Mouse (Mus musculus) myocyte (in vitro differentiated cells): ENCODE measurements around the gene Sppl3. TPM values are rescaled to one million over a fixed set of nuclear protein-coding genes. Genes with fewer than 3 reads are reported as not detected.

Source experiments
- H3K27me3 ChIP-seq: one replicate; pipeline ENCODE4 v1.6.1; 2011; ENCODE audit not compliant: control insufficient read depth, insufficient read depth, insufficient read length
- H3K36me3 ChIP-seq: one replicate; pipeline ENCODE4 v1.6.1; 2011; ENCODE audit not compliant: control insufficient read depth, insufficient read depth
- H3K4me2 ChIP-seq: one replicate; pipeline ENCODE4 v1.6.1; 2011; ENCODE audit warnings: low read depth, control low read depth
- H3K4me3 ChIP-seq: one replicate; pipeline ENCODE4 v1.5.1; 2011; ENCODE audit warnings: mild to moderate bottlenecking, control low read depth, moderate library complexity
- H3K79me2 ChIP-seq: one replicate; pipeline ENCODE4 v1.6.1; 2011; ENCODE audit not compliant: control insufficient read depth, insufficient read depth
- H3ac ChIP-seq: one replicate; pipeline ENCODE4 v1.6.1; 2011; ENCODE audit not compliant: control insufficient read depth, insufficient read length
- CEBPB ChIP-seq: IDR thresholded peaks from 2 replicates; pipeline ENCODE4 v1.6.1; 2011; ENCODE audit warnings: mild to moderate bottlenecking, moderate library complexity; ENCODE audit not compliant: poor library complexity, insufficient read depth, severe bottlenecking
- E2F4 ChIP-seq: IDR thresholded peaks from one replicate; pipeline ENCODE4 v1.6.1; 2011; ENCODE audit warnings: mild to moderate bottlenecking, control low read depth, moderate library complexity; ENCODE audit not compliant: insufficient read depth
- MAX ChIP-seq: IDR thresholded peaks from one replicate; pipeline ENCODE4 v1.6.1; 2011; ENCODE audit warnings: low read depth, mild to moderate bottlenecking, control low read depth
- MYOD1 ChIP-seq, 3 experiments: IDR thresholded peaks; one replicate each; pipeline ENCODE4 v1.6.1; 2011; ENCODE audit warnings: control low read depth in 2 of 3, low read depth in 2 of 3, mild to moderate bottlenecking in 2 of 3, moderate library complexity in 1 of 3; ENCODE audit not compliant: insufficient read length in 2 of 3, control insufficient read depth in 1 of 3
- MYOG ChIP-seq, 3 experiments: IDR thresholded peaks; one replicate each; pipeline ENCODE4 v1.6.1; 2011; ENCODE audit warnings: control low read depth in 2 of 3, low read depth in 2 of 3, mild to moderate bottlenecking in 2 of 3; ENCODE audit not compliant: insufficient read length in 2 of 3, control insufficient read depth in 1 of 3, insufficient read depth in 1 of 3
- POLR2A ChIP-seq: IDR thresholded peaks from one replicate; pipeline ENCODE4 v1.6.1; 2011; ENCODE audit warnings: low read depth, mild to moderate bottlenecking, control low read depth, moderate library complexity; ENCODE audit not compliant: insufficient read length
- POLR2AphosphoS2 ChIP-seq: IDR thresholded peaks from one replicate; pipeline ENCODE4 v1.6.1; 2011; ENCODE audit warnings: low read depth, control low read depth; ENCODE audit not compliant: insufficient read length
- REST ChIP-seq: IDR thresholded peaks from one replicate; pipeline ENCODE4 v1.6.1; 2011; ENCODE audit warnings: mild to moderate bottlenecking, control low read depth, moderate library complexity; ENCODE audit not compliant: insufficient read depth, insufficient read length
- SRF ChIP-seq: IDR thresholded peaks from one replicate; pipeline ENCODE4 v1.6.1; 2011; ENCODE audit warnings: low read depth; ENCODE audit not compliant: control insufficient read depth, insufficient read length
- TCF12 ChIP-seq: IDR thresholded peaks from one replicate; pipeline ENCODE4 v1.6.1; 2011; ENCODE audit warnings: mild to moderate bottlenecking, control low read depth; ENCODE audit not compliant: poor library complexity, insufficient read depth, severe bottlenecking
- TCF3 ChIP-seq: IDR thresholded peaks from one replicate; pipeline ENCODE4 v1.6.1; 2011; ENCODE audit warnings: low read depth, control low read depth; ENCODE audit not compliant: insufficient read length
- USF1 ChIP-seq: IDR thresholded peaks from one replicate; pipeline ENCODE4 v1.6.1; 2011; ENCODE audit warnings: low read depth, mild to moderate bottlenecking, control low read depth, moderate library complexity
- polyA plus RNA-seq: library from polyadenylated mRNA; unstranded; fragments of >200 nt; fragmentation: generic; extraction: Trizol; gene quantifications from one replicate; pipeline ENCODE4 v1.2.1, GENCODE M21; 2012; ENCODE audit warnings: missing spikeins

Gene Sppl3
- polyA plus RNA-seq, 1 experiment = 24.9 TPM

GRCm38 (mm10) chr5:114997327-114997726, 13.6 kb upstream of the Sppl3 start:
- H3K4me3 ChIP-seq = no peak overlapping the region
- H3K27me3 ChIP-seq = peaks cover 11% of the 10 kb centered on the region
- no peak overlapping the region for H3K4me2 ChIP-seq
- no peak for TF ChIP-seq MYOD1 (IDR thresholded peaks at IDR 0.05; ENCODE audit: control insufficient read depth in 1 of 3, insufficient read length in 2 of 3, low read depth in 2 of 3)
- no peak for TF ChIP-seq REST
- TF ChIP-seq TCF12 = no peak
- no peak for TF ChIP-seq USF1
- no peak for TF ChIP-seq POLR2A
- no peak for TF ChIP-seq E2F4
- TF ChIP-seq TCF3 = no peak
- no peak for TF ChIP-seq SRF
- no peak for TF ChIP-seq MYOG (IDR thresholded peaks at IDR 0.05; ENCODE audit: control insufficient read depth in 1 of 3, insufficient read depth in 1 of 3, insufficient read length in 2 of 3, low read depth in 2 of 3)
- no peak for TF ChIP-seq POLR2AphosphoS2
- no peak for TF ChIP-seq CEBPB
- no peak for TF ChIP-seq MAX
- no peaks in the 10 kb centered on the region for H3K79me2 ChIP-seq
- H3K36me3 ChIP-seq = no peaks in the 10 kb centered on the region
- no peak overlapping the region for H3ac ChIP-seq

- H3K36me3 ChIP-seq = no peaks in the 10 kb centered on the region
- H3ac ChIP-seq = no peak overlapping the region
- TF ChIP-seq REST (no peak), MAX (no peak), MYOG (IDR thresholded peaks at IDR 0.05; ENCODE audit: control insufficient read depth in 1 of 3, insufficient read depth in 1 of 3, insufficient read length in 2 of 3, low read depth in 2 of 3) (no peak), TCF12 (no peak), CEBPB (no peak), TCF3 (no peak), USF1 (no peak), SRF (no peak), E2F4 (no peak), POLR2A (no peak), POLR2AphosphoS2 (no peak), MYOD1 (IDR thresholded peaks at IDR 0.05; ENCODE audit: control insufficient read depth in 1 of 3, insufficient read length in 2 of 3, low read depth in 2 of 3) (no peak)
- H3K4me3 ChIP-seq = no peak overlapping the region
- H3K27me3 ChIP-seq = peaks cover 16% of the 10 kb centered on the region
- no peak overlapping the region for H3K4me2 ChIP-seq
- H3K79me2 ChIP-seq = no peaks in the 10 kb centered on the region
Observed at GRCm38 (mm10) chr5:115000503-115000902, 10.4 kb upstream of the Sppl3 start.

- Histone ChIP-seq H3K79me2 (no peaks in the 10 kb centered on the region), H3K4me3 (no peak overlapping the region), H3ac (no peak overlapping the region), H3K36me3 (no peaks in the 10 kb centered on the region), H3K4me2 (no peak overlapping the region), H3K27me3 (peaks cover 16% of the 10 kb centered on the region)
- TF ChIP-seq E2F4 (no peak), USF1 (no peak), MYOG (IDR thresholded peaks at IDR 0.05; ENCODE audit: control insufficient read depth in 1 of 3, insufficient read depth in 1 of 3, insufficient read length in 2 of 3, low read depth in 2 of 3) (no peak), POLR2A (no peak), TCF12 (no peak)
Observed at GRCm38 (mm10) chr5:115001464-115001863, 9.5 kb upstream of the Sppl3 start.

- Histone ChIP-seq H3K79me2 (no peaks in the 10 kb centered on the region), H3K4me2 (no peak overlapping the region), H3K36me3 (no peaks in the 10 kb centered on the region), H3K4me3 (no peak overlapping the region), H3K27me3 (peaks cover 16% of the 10 kb centered on the region), H3ac (no peak overlapping the region)
- no peak for TF ChIP-seq MYOD1 (IDR thresholded peaks at IDR 0.05; ENCODE audit: control insufficient read depth in 1 of 3, insufficient read length in 2 of 3, low read depth in 2 of 3)
- no peak for TF ChIP-seq REST
- no peak for TF ChIP-seq POLR2A
- no peak for TF ChIP-seq TCF3
- TF ChIP-seq MAX = no peak
- TF ChIP-seq SRF = no peak
- no peak for TF ChIP-seq CEBPB
- TF ChIP-seq TCF12 = no peak
- TF ChIP-seq USF1 = no peak
- no peak for TF ChIP-seq POLR2AphosphoS2
- no peak for TF ChIP-seq E2F4
- no peak for TF ChIP-seq MYOG (IDR thresholded peaks at IDR 0.05; ENCODE audit: control insufficient read depth in 1 of 3, insufficient read depth in 1 of 3, insufficient read length in 2 of 3, low read depth in 2 of 3)
Observed at GRCm38 (mm10) chr5:115002781-115003180, 8.2 kb upstream of the Sppl3 start.

- Histone ChIP-seq H3K4me3 (no peak overlapping the region), H3K4me2 (no peak overlapping the region), H3K79me2 (no peaks in the 10 kb centered on the region), H3ac (no peak overlapping the region), H3K36me3 (no peaks in the 10 kb centered on the region), H3K27me3 (peaks cover 16% of the 10 kb centered on the region)
- TF ChIP-seq REST (no peak), POLR2A (no peak), USF1 (no peak), MAX (no peak), E2F4 (no peak), SRF (no peak), CEBPB (no peak), MYOG (IDR thresholded peaks at IDR 0.05; ENCODE audit: control insufficient read depth in 1 of 3, insufficient read depth in 1 of 3, insufficient read length in 2 of 3, low read depth in 2 of 3) (no peak), POLR2AphosphoS2 (no peak), MYOD1 (IDR thresholded peaks at IDR 0.05; ENCODE audit: control insufficient read depth in 1 of 3, insufficient read length in 2 of 3, low read depth in 2 of 3) (no peak), TCF3 (no peak), TCF12 (no peak)
Observed at GRCm38 (mm10) chr5:115003224-115003873, 7.6 kb upstream of the Sppl3 start.
